Mouse (Mus musculus) stomach, postnatal 0 days (tissue): ENCODE data around the gene Map3k9. TPM values are rescaled to one million over a fixed set of nuclear protein-coding genes. Genes with fewer than 3 reads are reported as not detected.

Experiments
- ATAC-seq: fragments of 200-750 bp; cut with Nextera tagmentation; 2 replicates; pipeline ENCODE4 v1.8.0; 2017; ENCODE audit not compliant: low FRiP score, low TSS enrichment
- DNase-seq: peaks from one replicate; pipeline ENCODE4 v3.0.0-alpha.2; 2016; ENCODE audit warnings: low spot score
- H3K27ac ChIP-seq: fragments of 300-500 bp; sonication (generic); replicated peaks from 2 replicates; pipeline ENCODE4 v1.5.1; 2014; ENCODE audit warnings: mild to moderate bottlenecking, control low read depth
- H3K27me3 ChIP-seq: fragments of 300-500 bp; sonication (generic); 2 replicates; pipeline ENCODE4 v1.6.1; 2014; ENCODE audit warnings: low read length; ENCODE audit not compliant: control insufficient read depth, insufficient read depth
- H3K36me3 ChIP-seq: fragments of 300-500 bp; sonication (generic); 2 replicates; pipeline ENCODE4 v1.6.1; 2014; ENCODE audit warnings: low read length, mixed read lengths; ENCODE audit not compliant: control insufficient read depth, insufficient read depth
- H3K4me1 ChIP-seq: fragments of 300-500 bp; sonication (generic); replicated peaks from 2 replicates; pipeline ENCODE4 v1.6.1; 2014; ENCODE audit warnings: antibody characterized with exemption; ENCODE audit not compliant: control insufficient read depth, insufficient read depth
- H3K4me2 ChIP-seq: fragments of 300-500 bp; sonication (generic); replicated peaks from 2 replicates; pipeline ENCODE4 v1.6.1; 2014; ENCODE audit warnings: low read depth, mild to moderate bottlenecking, control low read depth, moderate library complexity
- H3K4me3 ChIP-seq: fragments of 300-500 bp; sonication (generic); 2 replicates; pipeline ENCODE4 v1.5.1; 2014; ENCODE audit warnings: low read depth, low read length, control low read depth
- H3K9ac ChIP-seq: fragments of 300-500 bp; sonication (generic); 2 replicates; pipeline ENCODE4 v1.6.1; 2014; ENCODE audit warnings: mild to moderate bottlenecking, low read length, control low read depth, mixed read lengths
- H3K9me3 ChIP-seq: fragments of 300-500 bp; sonication (generic); 2 replicates; pipeline ENCODE4 v1.6.1; 2016; ENCODE audit warnings: low read length; ENCODE audit not compliant: control insufficient read depth
- CTCF ChIP-seq: IDR thresholded peaks from 2 replicates; pipeline ENCODE4 v1.5.1; 2016; ENCODE audit warnings: antibody characterized with exemption, low read depth, mild to moderate bottlenecking, moderate library complexity
- EP300 ChIP-seq: optimal IDR thresholded peaks from 2 replicates; pipeline ENCODE3; 2016; ENCODE audit warnings: antibody characterized with exemption
- WGBS: fragments of 180-500 bp; shearing (Covaris S2); extraction: QIAGEN DNeasy Blood & Tissue Kit; methylation state at CpG from one replicate; pipeline ENCODE4 v1.1.7; 2014; 5-methylcytosine and 5-hydroxymethylcytosine counted together
- polyA plus RNA-seq: library from polyadenylated mRNA; unstranded; fragments of >200 nt; fragmentation: Nextera tagmentation; extraction: Ambion mirVana; gene quantifications from 2 replicates; pipeline ENCODE4 v1.2.1, GENCODE M21; 2015

Gene Map3k9
- polyA plus RNA-seq, 1 experiment from 2014 or later, result 3.2 TPM

DNA sequence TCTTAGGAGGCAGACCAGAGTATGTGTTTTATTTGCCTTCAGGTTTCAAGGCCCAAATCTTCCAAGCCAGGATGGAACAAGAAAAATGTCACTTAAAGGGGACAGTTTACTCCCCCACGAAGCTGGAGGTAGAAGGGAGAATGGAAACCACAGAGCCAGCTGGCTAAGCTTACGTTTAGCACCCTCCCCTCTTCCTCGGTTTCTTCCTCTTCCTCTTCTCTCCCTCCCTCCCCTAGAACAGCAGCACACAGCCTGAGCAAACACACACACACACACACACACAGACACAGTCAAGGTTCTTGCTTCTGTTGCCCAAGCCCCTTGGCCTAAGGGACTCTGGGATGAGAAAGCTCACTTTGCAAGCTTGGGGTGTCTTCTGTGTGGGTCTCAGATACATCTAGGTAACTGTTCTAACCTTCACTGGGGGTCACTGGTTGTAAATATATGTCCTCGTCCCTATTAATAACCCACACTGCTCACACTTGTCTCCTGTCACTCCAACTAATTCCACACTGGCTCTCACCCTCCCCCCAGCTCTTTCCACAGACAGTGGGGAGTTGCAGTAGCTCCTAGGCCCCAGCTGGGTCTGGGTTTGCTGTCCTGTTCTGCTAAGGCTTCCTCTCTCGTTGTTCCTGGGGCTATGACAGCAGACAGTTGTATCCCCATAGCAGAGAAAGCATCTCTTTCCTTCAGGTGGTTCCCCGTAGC, 11.7 kb upstream of the Map3k9 start:
- Histone ChIP-seq H3K9ac (no peak overlapping the region), H3K4me2 (no peak overlapping the region), H3K4me1 (no peaks in the 10 kb centered on the region), H3K4me3 (no peak overlapping the region), H3K9me3 (no peaks in the 10 kb centered on the region), H3K27me3 (no peaks in the 10 kb centered on the region), H3K36me3 (no peaks in the 10 kb centered on the region), H3K27ac (no peak overlapping the region)
- no peak for ATAC-seq
- TF ChIP-seq CTCF, result no peak
- no peak for TF ChIP-seq EP300
- no peak for DNase-seq
- 66% methylated on average over 6 of the region's 6 CpGs for WGBS

DNA sequence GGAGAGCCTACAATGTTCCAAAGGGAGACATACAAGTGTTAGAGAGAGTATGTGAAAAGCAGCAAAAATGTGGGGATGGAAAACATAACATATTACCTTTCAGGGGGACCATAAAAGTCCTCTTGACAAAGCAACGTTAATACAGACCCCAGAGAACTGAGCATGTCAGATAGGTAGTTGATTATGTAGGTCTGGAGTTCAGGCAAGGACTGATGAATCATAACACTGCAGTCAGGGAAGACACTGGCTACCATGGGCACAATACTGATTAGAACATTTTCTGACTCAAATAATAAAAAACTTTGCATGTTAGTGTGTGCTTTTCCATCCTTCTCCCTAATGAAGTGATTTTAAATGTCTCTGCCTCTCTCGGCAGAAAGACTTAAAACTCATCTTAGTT, 8.5 kb upstream of the Map3k9 start:
- Histone ChIP-seq H3K9me3 (no peaks in the 10 kb centered on the region), H3K4me2 (no peak overlapping the region), H3K4me1 (no peaks in the 10 kb centered on the region), H3K4me3 (no peak overlapping the region), H3K9ac (no peak overlapping the region), H3K27me3 (no peaks in the 10 kb centered on the region), H3K36me3 (no peaks in the 10 kb centered on the region), H3K27ac (no peak overlapping the region)
- ATAC-seq (no peak), DNase-seq (no peak)
- TF ChIP-seq EP300 (no peak), CTCF (no peak)
- 42% methylated on average over 2 of the region's 2 CpGs for WGBS

DNA sequence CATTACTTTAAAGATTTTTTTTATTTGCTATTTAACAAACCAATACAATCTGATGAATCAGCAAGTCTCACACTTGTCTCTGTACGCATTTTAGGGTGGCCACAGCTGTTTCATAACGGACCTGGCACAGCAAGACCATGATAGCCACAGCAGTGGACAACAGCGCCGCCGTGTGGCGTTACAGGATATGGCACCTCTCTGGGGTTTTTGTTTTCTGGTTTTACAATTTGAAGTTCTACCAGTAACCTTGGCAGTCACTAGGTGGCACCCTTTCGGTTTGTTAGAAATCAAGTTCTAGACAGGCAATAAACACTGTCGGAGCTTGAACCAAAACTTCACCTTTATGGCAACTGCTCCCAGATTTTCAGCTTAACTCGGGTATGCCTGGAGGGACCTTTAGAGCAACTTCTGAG, 7.7 kb upstream of the Map3k9 start:
- no peak overlapping the region for H3K27ac ChIP-seq
- DNase-seq, result peak; percentile 94
- H3K4me1 ChIP-seq, result no peaks in the 10 kb centered on the region

DNA sequence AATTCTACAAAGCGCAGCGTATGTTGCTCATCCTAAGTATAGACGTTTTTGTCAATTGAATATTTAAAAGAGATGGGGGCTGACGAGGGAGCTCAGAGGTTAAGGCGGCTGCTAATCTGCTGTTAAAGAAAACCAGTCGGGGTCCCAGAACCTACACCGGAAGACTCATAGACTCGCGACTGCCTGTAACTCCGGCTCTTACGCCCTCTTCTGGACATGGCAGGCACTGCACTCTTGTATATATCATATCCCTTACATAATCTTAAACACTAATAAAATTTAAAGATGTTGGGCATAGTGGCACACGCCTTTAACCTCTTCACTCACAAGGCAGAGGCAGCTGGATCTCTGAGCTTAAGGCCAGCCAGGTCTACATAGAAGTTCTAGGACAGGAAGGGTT, 6.3 kb upstream of the Map3k9 start:
- DNase-seq, result no peak
- no peak for ATAC-seq
- Histone ChIP-seq H3K27ac (no peak overlapping the region), H3K4me1 (no peaks in the 10 kb centered on the region), H3K9ac (no peak overlapping the region), H3K4me2 (no peak overlapping the region), H3K9me3 (no peaks in the 10 kb centered on the region), H3K36me3 (no peaks in the 10 kb centered on the region), H3K27me3 (no peaks in the 10 kb centered on the region), H3K4me3 (no peak overlapping the region)
- TF ChIP-seq CTCF (peak; percentile 60), EP300 (no peak)
- WGBS, result 46% methylated on average over 12 of the region's 12 CpGs

More for the DNA sequence above, 7.7 kb upstream of the Map3k9 start:
- H3K27me3 ChIP-seq, result no peaks in the 10 kb centered on the region
- no peak overlapping the region for H3K4me3 ChIP-seq
- no peaks in the 10 kb centered on the region for H3K36me3 ChIP-seq
- H3K4me2 ChIP-seq, result peak overlapping the region; percentile 36; the same call in 1 of the 2 replicates
- no peaks in the 10 kb centered on the region for H3K9me3 ChIP-seq
- H3K9ac ChIP-seq, result peak overlapping the region; percentile 27; the same call in 1 of the 2 replicates
- TF ChIP-seq EP300 (no peak), CTCF (peak; percentile 99)
- ATAC-seq, result peak; percentile 67
- WGBS, result 2% methylated on average over 9 of the region's 9 CpGs

DNA sequence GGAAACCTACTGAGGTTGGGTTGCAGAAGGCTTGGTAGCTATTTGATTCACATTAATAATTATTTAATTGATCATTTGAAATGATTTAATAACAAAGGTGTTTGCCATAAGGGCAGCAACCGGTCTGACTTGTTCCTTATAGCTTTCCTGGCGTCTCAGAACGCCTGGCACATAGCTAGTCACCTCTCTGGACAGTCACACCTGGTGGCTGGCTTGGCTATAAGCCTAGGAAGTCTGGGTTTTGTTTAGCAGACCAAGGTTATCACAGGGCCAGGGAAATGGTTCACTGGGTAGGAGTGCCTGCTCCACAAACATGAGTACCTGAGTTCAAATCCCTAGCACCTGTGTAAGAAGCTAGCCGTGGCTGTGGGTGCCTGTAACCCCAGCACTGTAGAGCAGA, 2.3 kb upstream of the Map3k9 start:
- H3K9me3 ChIP-seq, result no peaks in the 10 kb centered on the region
- no peaks in the 10 kb centered on the region; the same call in 1 of the 2 replicates for H3K27me3 ChIP-seq
- WGBS, result 42% methylated on average over 4 of the region's 4 CpGs
- peak; percentile 59 for ATAC-seq
- H3K4me3 ChIP-seq, result no peak overlapping the region
- H3K27ac ChIP-seq, result peak overlapping the region; percentile 63; the same call in 1 of the 2 replicates
- H3K4me1 ChIP-seq, result no peaks in the 10 kb centered on the region
- TF ChIP-seq EP300, result no peak
- TF ChIP-seq CTCF, result no peak
- H3K36me3 ChIP-seq, result no peaks in the 10 kb centered on the region
- no peak overlapping the region for H3K9ac ChIP-seq
- DNase-seq, result peak; percentile 78
- no peak overlapping the region for H3K4me2 ChIP-seq

DNA sequence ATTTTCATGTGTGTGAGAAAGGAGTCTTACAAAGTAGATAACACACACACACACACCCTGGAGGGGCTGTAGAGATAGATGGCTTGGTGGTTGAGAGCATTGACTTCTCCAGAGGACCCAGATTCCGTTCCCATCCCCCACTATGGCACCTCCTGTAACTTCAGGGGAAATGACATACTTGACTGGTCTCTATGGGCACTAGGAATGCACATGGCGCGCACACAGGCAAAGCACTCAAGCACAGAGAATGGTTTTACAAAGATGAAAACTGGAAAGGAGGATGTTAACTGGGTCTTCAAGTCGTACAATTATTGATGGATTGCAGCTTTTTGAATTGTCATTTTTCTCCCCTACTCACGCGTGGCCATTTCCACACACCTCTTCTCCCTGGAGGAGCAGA, 1.6 kb upstream of the Map3k9 start:
- no peaks in the 10 kb centered on the region; the same call in 1 of the 2 replicates for H3K27me3 ChIP-seq
- no peak for ATAC-seq
- H3K36me3 ChIP-seq, result no peaks in the 10 kb centered on the region
- no peak overlapping the region for H3K9ac ChIP-seq
- H3K4me3 ChIP-seq, result no peak overlapping the region
- 81% methylated on average over 6 of the region's 6 CpGs for WGBS
- no peak overlapping the region for H3K4me2 ChIP-seq
- H3K27ac ChIP-seq, result 0 out of 2 replicates have a peak overlapping the region, but pooled peaks have one; percentile 30
- DNase-seq, result no peak
- no peak for TF ChIP-seq CTCF
- no peaks in the 10 kb centered on the region for H3K9me3 ChIP-seq
- H3K4me1 ChIP-seq, result no peaks in the 10 kb centered on the region
